Mouse (Mus musculus) forelimb bud, embryonic 11.5 days (tissue): ENCODE data around the gene Shisa5.

Experiments
- DNase-seq: peaks from one replicate; pipeline ENCODE4 v3.0.0-alpha.2; 2012; ENCODE audit warnings: low read depth, low spot score

Gene Shisa5

DNA sequence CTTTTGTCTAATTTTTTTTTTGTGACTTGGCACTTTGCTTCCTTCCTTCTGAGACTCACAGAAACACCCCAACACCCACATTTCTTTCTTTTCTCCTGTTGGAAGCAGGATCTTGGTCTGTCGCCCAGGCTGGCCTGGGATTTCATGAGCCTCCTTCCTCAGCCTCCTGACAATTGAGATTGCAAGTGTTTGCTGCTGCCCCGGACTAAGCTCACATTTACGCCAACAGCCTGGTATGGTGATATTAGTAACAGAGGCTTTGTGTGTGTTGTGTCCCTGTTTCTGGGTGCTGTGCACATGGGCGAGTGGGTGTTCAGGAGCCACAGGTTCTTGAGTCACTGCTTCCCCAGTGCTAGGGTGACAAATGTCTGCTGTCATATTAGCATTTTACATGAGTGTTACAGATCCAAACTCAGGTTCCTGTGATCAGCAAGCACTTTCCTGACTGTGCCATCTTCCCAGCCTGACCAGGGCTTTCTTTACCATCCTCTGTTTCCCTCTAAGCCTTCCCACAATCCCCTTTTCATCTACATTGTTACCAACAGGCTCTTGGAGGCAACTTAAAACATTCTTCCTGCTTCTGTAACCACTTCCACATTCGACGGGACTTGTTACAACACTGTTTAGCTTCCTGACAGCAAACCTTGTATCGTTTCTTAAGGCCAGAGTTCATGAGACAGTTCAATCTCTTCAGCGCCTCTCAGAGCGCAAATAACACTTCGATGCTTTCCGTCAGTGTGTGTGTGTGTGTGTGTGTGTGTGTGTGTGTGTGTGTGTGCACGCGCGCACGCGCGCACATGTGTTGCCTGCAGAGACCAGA lies 15.3 kb upstream of the Shisa5 start:
- no peak for DNase-seq

DNA sequence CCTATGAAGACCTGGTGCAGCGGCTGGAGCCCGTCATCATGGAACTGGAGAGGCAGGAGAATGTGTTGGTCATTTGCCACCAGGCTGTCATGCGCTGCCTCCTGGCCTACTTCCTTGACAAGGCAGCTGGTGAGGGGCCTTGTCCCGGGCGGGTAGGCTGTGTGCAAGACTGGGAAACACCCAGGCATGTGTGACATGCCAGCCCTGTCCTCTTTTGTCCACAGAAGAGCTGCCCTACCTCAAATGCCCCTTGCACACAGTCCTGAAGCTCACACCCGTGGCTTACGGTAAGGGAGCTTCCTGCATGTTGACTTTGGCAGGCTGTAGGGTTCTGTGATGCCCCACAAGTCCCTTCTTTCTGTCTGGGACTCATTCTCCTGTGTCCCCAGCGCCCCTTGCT lies 10.8 kb upstream of the Shisa5 start:
- no peak for DNase-seq

DNA sequence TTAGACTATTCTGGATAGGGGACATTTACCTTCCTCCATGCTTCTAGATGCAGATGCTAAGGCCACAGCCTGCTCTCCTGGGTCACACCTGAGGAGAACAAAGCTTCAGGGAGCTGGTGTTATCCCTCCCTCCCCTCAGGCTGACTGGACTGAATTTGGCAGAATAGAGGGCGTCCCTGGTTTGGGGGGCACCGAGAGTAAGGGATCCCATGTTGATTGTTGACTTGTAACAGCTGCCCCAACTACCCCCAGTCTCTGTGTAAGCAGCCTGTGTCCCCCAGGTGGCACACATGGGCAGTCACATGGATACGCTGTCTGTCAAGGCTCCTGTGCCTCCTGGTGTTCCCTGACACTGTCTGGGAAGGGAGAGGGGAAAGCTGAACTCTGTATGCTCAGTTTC lies 9.9 kb upstream of the Shisa5 start:
- DNase-seq = no peak

DNA sequence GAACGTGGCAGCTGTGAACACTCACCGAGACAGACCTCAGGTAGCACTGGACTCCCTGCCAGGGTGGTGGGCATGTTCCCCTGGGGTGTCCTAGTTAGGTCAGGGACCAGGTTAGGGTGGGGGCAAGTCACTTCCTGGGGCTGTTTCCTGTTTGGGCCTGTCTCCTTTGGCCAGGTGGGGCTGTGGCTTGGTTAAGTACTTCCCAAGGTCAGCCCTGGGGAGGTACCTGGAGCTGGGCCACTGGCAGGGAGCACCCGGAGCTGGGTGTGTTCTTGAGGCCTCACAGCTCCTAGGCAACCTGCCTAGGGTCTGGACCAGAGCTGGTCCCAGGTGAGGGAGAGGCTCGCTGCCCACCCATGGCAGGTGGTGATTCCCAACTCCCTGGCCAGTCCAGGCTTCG lies 9.4 kb upstream of the Shisa5 start:
- DNase-seq = no peak

DNA sequence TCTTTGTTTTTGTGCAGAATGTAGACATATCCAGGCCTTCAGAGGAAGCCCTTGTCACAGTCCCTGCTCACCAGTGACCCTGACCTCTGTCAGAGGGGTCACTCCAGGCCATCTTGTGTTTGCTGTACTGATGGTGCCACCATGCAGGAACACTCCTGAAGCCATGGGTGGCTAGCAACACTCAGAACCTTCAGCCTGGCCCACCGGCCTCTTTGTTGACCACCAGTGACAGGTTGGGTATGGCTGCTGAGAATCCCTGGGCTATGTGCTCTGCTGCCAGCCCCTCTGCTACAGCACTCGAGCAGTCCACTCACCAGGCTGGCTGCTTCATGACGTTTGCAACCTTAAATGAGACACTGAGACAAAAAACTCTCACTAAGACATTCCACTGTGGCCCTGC lies 8.1 kb upstream of the Shisa5 start:
- no peak for DNase-seq

DNA sequence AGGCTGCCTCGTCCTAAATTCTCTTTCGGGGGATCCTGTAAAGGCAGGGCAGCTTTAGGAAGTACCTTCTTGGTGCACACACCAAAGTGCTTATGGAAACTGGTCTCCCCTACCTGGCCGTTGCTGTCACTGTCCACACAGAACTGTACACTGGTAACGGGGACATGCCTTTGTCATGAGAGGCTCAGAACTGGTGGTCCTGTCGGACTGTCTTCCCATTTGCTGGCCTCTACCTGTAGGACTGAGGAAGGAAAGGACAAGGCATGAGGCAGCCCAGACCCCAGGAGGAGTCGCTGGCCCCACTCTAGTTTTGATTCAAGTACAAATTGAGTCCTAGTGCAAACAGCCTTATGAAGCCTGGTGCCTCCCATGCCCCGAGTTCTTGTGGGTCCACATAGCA lies 7.4 kb upstream of the Shisa5 start:
- DNase-seq = no peak

DNA sequence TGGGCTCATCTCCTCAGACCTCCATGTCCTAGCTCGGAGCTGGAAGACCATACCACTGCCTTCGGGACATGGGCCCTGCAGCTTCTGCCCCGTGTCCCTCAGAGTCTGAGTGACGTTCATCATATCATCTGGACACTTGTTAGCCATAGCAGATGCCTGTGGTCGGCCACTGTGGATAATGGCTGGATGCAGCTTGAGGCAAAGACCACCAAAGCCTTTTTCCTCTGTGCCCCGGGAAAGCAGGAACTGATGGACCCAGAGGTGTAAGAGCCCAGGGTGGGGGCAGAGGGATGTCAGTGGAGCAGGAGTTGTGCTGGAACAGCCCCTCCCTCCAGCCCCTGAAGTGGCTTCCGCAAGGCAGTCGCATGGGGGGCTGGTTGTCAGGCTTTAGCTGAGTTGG lies 6.7 kb upstream of the Shisa5 start:
- DNase-seq = no peak

DNA sequence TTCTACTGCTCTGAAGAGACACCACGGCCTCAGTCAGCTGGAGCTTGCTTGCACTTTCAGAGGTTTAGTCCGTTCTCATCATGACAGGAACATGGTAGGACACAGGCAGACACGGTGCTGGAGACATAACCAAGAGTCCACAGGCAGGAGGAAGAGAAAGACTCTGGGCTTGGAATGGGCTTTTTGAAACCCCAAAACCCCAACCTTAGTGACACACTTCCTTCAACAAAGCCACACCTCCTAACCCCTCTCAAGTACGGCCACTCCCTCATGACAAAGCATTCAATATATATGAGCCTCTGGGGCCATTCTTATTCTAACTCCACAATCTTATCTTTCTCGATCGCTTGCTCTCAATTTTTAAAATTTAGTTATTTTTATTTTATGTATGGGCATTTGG lies 5.9 kb upstream of the Shisa5 start:
- DNase-seq = no peak

DNA sequence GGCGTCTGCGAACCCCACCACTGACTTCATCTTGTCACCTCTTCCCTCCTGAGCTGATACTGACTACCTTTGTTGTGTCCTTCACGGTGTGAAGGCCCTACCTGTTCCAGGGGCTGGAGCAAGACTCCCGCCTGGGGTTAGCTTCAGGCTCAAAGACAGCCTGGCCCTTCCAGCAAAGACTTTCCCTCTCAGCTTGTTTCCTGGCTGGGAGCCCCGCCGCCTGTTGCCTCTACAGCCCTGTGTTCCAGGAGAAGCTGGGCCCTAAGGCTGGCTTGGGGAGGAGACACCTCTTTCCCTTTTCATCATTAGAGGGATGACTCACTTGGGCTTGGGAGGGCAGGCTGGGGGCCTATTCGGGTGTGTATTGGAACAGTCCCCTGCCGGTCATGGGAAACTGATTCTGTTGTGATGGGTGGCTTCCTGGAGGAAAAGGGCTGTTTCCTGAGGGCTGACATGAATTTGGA lies 568 bp downstream of the Shisa5 start:
- no peak for DNase-seq

DNA sequence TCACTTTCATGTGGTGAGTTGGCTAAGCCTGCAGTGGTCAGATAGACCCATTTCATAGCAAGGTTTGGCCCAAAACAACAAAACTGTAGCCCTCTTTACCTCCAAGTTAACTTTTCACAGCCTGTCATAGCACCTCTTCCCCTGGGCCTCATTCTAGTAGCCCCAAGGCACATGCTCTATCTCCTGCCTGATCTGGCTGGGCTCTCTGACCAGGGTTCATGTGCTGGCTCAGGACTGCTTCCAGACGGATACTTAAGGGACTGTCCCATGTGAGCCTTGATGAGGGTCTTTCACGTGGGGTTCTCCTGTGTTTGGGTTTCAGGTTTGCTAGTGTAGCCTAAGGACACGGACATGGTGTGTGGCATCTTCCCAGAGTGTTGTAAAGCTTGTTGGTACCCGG lies 1.3 kb downstream of the Shisa5 start:
- DNase-seq = no peak

DNA sequence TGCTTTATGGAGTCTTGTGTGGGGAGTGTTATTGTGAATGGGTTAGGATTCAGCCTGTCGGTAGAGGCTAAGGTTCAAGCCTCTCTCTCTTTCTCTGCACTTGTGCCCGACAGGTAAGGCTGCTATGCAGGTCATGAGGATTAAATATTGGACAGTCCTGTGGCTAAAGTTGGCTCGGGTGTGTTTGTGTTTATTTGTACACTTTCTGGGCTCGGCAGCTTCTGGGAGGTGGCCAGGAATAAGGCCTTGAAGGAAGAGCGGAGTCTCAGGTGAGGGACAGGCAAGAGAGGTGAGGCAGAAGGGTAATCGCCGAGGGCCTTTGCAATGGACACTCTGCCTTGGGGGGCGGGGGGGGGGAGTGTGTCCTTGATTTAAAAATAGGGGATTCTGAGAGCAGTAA lies 1.9 kb downstream of the Shisa5 start:
- no peak for DNase-seq

DNA sequence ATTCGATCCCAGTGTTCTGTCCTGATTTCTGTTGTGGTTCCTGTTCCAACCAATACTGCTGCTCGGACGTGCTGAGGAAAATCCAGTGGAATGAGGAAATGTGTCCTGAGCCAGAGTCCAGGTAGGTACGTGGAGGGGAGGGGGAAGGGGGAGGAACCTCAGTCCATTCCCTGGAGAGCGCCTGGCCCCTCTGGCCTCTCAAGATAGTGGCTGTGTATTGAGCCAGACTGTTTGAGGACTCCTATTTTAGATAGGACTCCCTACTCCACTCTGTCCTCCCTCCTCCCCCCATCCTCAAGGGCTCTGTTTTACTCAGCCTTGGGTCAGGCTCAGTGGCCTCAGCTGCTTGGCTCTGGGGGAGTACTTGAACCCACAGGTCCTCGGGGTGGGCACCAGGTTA lies 2.5 kb downstream of the Shisa5 start:
- DNase-seq = no peak

DNA sequence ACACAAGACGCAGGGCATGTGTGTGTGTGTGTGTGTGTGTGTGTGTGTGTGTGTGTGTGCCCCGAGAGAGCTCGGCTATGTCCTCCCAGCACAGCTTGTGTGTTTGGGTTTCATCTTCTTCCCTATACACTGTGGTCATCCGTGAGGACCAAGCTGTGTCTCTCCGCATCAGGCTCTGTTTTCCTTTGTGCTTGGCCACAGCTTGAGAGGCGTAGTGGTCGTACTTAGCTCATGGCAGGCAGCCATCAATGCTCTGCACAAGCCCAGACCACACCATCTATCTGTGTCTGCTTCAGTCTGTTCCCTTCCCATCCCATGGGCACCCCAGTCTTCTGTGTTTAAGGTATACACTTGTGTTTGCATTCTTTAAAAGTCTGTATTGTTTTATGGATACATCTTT lies 3.0 kb downstream of the Shisa5 start:
- DNase-seq = no peak

DNA sequence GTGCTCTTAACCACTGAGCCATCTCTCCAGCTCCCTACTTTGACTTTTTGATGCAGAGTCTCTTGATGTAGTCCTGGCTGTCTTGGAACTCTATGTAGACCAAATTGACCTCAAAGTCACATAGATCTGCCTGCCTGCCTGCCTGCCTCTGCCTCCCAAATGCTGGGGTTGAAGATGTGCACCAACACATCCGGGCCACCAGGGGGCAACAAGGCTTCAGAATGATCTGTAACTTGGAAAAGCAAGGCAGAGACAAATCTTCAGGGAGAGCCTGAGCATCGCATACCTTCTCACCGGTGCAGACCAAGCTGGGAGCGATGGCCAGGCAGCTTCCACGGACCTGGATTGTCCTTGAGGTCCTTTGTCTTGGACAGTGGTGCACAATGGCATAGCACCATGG lies 7.9 kb downstream of the Shisa5 start:
- peak; percentile 33 for DNase-seq

DNA sequence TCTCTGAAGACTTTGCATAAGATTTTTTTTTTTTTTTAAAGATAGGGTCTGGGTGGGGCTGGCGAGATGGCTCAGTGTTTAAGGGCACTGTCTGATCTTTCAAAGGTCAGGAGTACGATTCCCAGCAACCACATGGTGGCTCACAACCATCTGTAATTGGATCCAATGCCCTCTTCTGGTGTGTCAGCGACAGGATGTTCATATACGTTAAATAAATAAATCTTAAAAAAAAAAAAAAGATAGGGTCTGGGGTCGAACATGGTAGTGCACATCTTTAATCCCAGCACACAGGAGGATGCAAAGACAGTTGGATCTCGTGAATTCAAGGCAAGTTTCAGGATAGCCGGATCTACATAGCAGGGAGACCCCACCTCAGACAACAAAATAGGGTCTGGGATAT lies 11.0 kb downstream of the Shisa5 start:
- DNase-seq = no peak

DNA sequence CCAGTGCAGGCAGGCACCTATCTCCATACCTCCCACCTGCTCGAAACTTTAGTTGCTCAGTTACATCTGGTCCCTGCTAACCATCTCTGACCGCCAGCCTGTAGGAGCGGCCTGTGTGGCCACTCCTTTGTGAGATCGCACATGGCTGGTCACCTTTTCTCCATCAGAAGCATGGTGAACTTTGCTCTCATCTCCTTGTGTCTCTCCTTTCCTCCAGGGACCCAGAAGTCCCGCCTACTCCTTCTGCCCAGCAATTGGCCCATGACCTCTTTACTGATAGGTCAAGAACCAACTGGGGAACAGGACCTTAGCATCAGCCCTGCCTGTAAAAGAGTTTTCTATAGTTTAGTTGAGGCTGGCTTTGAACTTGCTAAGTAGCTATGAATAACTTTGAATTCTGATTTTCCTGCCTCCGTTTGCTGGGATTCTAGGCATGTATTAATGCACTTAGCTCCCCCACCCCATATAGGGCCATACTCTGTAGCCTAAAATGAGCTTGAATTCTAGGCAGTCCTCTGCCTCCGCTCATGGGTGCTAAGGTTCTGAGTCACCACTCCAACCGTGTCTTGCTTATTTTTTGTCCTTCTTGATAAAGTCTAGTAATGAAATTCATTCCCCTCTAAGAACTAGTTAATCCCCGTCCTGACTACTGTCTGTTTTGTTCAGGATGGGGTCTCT lies 11.8 kb downstream of the Shisa5 start:
- no peak for DNase-seq

DNA sequence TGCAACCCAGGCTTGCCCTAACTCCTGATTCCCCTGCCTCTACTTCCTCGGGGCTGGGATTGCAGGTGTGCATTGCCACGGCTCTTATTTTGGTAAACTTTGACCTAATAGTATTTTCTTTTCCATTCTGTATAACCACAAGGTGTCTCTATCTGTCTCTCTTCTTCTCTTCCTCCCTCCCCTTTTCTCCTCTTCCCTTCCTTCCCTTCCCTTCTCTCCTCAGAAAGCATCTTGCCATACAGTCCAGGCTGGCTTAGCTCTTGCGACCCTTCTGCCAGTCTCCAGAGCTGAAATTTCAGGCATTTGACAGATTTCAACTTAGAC lies 12.3 kb downstream of the Shisa5 start:
- no peak for DNase-seq

DNA sequence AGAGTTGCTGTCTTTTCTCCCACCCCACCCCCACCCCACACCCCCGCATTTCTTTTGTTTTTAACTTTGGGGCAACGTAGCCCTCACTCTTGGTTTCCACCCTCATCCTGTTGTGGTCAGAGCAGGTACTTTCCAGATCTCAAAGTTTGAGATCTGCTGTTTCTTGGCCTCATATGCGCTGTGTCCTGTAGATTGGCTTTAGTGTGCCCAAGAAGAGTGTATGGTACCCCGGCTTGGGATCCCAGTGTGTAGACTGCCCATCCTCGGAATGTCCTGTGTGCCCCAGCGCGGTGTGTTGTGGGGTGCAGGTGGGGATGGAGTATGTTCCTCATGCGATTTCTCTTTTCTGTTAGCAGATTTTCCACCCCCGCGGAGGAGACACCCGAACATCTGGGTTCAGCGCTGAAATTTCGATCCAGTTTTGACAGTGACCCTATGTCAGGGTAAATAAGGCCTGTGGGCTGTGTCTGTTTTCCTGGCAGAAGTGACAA lies 12.7 kb downstream of the Shisa5 start:
- DNase-seq = no peak

DNA sequence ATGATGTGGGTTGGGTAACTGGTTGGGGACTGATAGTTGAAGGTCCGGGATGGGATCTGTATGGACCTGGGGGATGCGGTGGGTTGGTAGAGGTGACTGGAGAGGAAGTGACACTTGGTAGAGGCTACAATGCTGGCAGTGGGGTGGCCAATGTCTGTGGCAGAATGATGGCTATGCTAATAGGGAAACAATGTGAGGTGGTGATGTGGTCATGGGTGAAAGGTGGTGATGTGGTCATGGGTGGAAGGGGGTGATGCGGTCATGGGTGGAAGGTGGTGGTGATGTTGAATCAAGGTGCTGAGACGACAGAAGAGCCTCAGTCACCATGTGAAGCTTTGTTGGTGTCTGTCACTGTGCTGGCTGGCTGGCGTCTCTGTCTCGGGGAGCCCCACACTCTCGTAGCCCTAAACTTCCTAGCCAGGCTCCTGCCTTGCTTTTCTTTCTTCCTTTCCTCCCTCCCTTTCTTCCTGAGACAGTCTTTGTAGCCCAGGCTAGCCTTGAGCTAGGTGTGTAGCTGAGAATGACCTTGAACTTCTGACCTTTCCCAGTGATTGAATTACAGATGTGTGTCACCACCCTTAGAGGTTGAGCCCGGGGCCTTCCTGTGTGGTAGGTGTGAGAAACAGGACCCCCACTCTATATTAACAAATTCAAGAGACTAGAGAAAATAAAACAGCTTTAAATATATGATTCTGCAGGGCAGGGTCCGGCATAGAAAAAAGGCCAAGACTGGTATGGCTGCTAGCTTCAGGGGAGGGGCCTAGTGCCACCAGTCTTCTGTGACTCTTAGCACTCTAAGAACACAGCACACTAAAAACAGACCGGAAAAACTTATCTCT lies 13.5 kb downstream of the Shisa5 start:
- DNase-seq = no peak

DNA sequence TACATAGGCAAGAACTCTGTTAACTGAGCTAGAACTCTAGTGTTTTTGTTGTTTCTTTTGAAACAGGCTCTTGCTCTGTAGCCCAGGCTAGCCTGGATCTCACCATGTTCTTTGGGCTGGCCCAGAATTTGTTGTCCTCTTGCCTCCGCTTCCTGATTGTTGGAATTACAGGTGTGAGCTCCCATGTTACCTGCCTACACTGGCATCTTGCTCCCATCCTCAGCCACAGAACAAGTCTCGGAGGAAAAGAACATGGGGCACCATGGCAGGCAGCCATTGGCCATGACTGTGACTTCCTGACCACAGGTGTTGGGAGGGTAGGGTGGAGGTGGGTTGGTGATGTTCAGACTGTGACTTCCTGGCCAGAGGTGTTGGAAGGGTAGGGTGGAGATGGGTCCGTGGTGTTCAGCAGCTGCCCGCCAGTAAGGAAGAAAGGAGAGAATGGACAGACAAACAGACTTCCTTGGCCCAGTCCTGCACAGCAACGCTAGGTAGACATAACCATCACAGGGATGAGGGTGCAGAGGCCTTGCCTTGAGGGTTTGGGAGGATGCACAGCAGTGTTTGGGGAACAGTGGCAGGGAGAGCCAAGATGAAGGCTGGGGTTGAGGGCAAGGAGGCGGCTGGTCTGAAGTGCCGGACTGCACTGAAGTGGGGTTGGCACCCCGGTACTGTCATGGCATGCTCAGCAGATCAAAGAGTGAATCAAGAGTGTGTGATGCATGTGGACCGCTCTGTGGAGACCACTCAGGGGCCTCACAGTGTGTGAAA lies 14.3 kb downstream of the Shisa5 start:
- DNase-seq = no peak

DNA sequence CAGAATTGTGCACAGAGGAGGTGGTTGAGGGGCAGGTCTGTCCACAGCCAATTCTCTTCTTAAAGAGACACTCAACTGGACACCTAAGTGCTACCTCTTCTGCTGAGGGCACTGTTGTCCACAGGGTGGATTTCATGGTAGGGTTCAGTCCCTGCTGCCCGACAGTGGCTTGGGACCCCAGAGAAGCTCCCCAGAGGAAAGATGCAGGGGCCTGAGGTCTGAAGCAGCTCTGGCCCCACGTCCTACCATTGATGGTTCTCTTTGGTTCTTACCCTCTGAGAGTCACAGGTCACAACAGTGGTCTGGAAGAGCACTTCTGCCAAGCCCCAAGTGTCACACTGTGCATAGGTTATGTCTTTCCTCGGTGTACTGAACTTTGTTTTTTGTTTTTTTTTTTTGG lies 15.0 kb downstream of the Shisa5 start:
- DNase-seq = no peak

DNA sequence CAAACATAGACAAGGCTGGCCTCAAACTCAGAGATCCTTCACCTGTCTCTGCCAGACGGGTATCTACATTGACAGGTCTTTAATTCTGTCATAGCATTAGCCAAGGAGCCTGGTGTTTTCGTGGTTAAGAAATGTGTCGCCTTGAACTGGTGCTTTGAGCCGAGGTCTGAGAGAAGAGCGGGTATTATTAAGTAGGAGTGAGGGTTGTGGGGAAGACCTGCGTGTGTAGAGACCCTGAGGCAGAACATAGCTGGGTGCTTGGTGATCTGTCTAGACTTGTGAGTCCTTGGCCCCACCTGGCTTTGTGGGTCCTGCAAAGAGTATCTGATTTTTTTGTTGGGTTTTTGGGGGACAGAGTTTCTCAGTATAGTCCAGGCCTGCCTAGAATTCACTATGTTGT lies 15.5 kb downstream of the Shisa5 start:
- no peak for DNase-seq
